Mouse (Mus musculus) brown adipose tissue, adult 24 weeks (tissue): Measurements from ENCODE around the gene Pgp. TPM values are rescaled to one million over a fixed set of nuclear protein-coding genes. Genes with fewer than 3 reads are reported as not detected.
A peak's percentile ranks its signal among the peaks of the same experiment; 100 is the strongest.

ENCODE experiments used
- H3K27ac ChIP-seq: fragments of 200-500 bp; replicated peaks from 2 replicates; pipeline ENCODE4 v1.5.1; 2012; ENCODE audit warnings: low read depth, mild to moderate bottlenecking, low read length
- H3K4me1 ChIP-seq: fragments of 200-500 bp; 2 replicates; pipeline ENCODE4 v1.6.1; 2012; ENCODE audit warnings: low read length, mixed read lengths; ENCODE audit not compliant: control insufficient read depth, insufficient read depth, insufficient read length
- H3K4me3 ChIP-seq: fragments of 200-500 bp; 2 replicates; pipeline ENCODE4 v1.5.1; 2012; ENCODE audit warnings: low read depth, mild to moderate bottlenecking, low read length, moderate library complexity; ENCODE audit not compliant: insufficient read depth
- polyA plus RNA-seq: library from polyadenylated mRNA; stranded (reverse); fragments of >200 nt; gene quantifications from 2 replicates; pipeline ENCODE4 v1.2.4, GENCODE M21; 2012; ENCODE audit not compliant: missing spikeins, insufficient read depth, insufficient read length

The Pgp gene
- polyA plus RNA-seq, 1 experiment = 47.3 TPM

DNA sequence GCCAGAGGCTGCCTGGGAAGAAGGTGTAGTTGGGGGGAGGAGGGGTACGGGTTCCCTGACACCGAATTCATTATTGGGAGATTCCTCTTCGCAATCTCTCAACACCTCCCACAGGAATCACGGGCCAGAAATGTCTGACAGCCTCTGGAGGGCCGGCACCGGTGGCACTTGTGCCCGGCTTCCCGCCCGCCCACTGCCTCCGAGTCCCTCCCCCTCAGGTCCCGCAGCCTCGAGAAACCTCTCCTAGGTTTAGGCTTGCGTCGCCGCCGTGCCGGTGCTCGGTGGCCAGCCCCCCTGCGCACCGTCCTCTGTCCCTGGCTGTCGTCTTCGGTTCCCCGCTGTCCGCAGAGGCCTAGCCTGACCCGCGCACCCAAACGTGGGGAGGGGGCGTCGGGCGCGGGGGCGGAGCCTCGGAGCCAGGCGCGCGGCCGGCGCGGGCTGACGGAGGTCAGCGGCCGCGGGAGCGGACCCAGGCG is 18.0 kb downstream of the Pgp start, which contains the start of gene Caskin1:
Gene Caskin1, plus strand, starts transcription at position 416 of the 476 bp plus-strand sequence.
- no peaks in the 10 kb centered on the region for H3K4me1 ChIP-seq
- no peak within 1 kb of the TSS for H3K27ac ChIP-seq
- peak within 1 kb of the TSS; percentile 66 for H3K4me3 ChIP-seq

DNA sequence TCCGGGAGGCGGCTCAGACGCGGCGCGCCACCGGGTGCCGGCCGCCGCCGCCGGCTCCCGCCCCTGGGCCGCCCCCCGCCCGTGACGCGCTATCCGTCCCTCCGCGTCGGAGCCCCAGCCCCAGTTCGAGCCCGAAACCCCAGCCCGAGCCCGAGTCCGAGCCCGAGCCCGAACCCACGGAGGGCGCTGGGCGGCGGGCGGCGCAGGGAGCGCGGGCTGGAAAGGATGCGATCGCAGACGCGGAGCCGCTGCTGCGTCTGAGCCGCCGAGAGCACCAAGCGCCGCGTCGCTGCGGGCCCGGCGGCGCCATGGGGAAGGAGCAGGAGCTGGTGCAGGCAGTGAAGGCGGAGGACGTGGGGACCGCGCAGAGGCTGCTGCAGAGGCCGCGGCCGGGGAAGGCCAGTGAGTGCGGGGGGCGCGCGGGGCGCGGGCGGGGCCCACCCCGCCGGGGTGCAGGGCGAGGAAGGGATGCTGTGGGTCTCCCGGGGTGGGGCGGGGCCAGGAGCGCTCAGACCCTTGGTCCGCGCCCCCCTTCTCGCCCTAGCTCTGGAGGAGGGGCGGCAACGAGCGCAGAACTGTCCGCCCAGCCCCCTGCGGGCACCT is 18.6 kb downstream of the Pgp start:
- Histone ChIP-seq H3K4me1 (no peaks in the 10 kb centered on the region), H3K27ac (no peak overlapping the region), H3K4me3 (peak overlapping the region; percentile 66)

DNA sequence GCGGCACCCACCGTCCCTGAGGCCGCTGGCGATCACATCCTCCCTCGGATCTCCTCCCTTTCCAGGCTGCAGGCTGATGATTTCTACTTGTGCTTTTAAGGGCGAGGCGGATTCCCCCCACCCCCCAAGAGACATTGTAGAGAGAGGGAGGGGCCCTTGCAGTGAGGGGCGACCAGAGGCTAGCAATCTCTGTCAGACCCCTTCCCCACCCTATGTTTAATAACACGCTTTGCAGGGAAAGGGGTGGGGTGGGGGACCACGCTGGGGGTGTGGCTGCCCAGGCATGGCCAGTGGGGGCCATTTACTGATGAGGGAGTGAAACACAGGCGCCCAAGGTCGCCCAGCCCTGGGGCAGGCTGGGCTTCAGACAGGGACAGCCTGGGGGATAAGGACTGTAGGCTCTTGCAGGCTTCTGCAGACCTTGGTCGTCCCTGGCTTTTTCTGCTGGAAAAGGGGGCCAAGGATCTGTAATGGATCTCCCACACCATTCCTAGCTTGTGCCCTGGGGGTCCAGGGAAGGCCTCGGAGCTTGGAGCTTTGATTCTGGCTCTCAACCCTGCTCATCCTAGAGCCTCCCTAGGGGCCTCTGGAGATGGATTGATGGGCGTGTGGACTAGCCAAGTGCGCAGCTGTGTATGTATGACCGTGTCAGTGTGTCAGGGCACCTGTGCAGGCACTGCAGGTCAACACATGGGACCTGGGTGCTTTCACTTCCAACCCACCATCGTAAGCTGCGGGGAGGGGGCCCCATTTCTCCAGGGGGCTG is 19.3 kb downstream of the Pgp start:
- H3K27ac ChIP-seq = no peak overlapping the region
- H3K4me3 ChIP-seq = peak overlapping the region; percentile 66

DNA sequence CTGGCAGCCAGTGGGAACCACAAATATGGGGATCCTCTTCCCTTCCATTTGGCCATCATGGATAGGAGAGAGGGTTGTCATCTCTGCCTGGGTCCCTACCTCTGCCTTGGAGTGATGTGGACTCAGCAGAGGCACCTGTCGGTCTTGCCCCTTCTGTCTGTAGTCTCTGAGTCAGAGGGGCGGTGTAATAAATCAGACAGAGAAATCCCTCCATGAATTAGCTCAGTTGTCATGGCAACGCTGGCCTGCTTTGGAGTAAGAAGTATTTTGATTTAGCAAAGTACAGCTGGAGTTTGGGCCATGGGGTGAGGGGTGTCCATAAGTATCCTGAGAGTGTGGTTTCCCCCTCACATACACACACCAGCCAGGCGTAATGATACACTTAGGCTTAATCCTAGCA is 20.2 kb downstream of the Pgp start:
- no peak overlapping the region for H3K4me3 ChIP-seq
- no peak overlapping the region for H3K27ac ChIP-seq
- H3K4me1 ChIP-seq = no peaks in the 10 kb centered on the region

More for the DNA sequence above, 19.3 kb downstream of the Pgp start:
- H3K4me1 ChIP-seq = no peaks in the 10 kb centered on the region

DNA sequence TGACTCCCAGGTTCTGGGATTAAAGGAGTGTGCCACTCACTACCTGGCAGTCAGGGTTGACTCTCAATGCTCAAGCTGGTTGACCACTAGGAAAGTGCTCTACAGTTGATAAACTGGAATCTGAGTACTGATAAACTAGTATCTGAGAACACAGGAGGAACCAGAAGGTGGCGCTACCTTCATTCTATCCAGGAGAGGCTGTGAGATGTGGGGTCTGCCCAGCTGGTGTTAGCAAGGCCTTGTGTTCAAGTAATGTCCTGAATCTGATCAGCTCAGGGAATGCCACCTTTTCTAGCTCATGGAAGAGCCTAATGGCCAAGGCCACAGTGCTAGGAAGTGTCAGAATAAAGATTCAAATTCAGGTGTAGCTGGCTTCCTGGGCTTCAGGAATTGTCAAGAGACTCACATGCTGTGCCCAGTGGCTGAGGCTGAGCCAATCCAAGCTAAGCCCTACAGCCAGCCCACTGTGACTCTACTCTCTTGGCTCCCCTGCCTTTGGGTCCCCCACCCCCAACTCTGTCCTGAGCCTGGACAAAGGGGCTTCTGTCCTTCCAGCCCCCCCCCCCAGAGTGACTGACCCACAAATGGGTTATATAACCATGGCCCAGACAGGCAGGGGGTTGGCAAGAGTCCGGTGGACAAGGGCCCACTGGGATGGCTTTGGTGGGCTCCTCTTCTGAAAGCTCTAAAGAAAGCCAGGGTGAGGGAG is 24.6 kb downstream of the Pgp start:
- H3K27ac ChIP-seq = no peak overlapping the region
- no peaks in the 10 kb centered on the region for H3K4me1 ChIP-seq
- H3K4me3 ChIP-seq = no peak overlapping the region

DNA sequence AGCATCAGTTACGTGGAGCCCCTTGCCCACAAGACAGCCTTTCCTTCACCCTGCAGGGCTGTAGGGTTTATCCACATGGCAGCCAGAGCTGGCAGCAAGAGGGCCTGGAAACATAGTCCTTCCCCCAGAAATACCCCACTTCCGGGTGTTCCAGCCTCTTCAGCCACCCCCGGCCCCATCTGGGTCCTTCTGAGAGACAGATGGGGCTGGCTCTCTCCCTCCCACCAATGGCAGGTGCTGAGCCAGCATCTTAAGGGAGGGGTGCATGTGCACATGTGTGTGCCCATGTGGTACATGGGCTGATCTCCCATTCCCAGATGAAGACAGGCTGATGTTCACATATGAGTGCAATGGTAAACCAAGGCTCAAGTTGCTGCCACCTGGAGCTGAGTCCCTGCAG is 25.3 kb downstream of the Pgp start:
- no peak overlapping the region for H3K4me3 ChIP-seq
- H3K27ac ChIP-seq = no peak overlapping the region
- no peaks in the 10 kb centered on the region for H3K4me1 ChIP-seq

DNA sequence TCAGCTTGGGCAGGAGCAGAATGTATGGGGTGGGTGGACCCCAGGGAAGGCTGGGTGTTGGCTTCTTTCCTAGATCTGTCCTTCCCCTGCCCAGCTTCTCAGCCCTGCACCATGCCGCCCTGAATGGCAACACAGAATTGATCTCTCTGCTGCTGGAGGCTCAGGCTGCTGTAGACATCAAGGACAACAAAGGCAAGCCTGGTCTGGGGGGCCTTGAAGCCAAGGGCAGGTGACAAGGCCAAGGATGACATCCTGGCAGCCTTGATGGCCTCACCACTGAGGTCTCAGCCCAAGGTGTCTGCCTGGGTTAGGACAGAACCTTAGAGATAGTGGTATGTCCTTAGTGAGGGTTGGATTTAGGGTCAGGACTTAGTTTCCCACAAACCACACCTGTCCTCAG is 25.8 kb downstream of the Pgp start:
- Histone ChIP-seq H3K4me1 (no peaks in the 10 kb centered on the region), H3K27ac (no peak overlapping the region), H3K4me3 (no peak overlapping the region)

DNA sequence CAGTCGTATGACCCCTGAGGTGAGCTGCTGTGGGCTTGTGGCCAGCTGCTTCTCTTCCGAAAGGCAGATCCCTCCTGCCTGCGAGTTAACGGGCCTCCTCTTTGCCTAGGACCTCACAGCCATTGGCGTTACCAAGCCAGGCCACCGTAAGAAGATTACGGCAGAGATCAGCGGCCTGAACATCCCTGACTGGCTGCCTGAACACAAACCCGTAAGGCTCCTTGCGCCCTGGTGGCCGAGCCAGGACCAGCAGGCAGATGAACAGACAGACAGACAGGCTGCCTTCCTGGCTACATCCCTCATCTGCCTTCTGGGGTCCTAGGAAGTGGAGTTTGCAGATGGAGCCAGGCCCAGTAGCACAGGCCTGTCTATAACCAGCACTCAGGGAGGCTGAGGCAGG is 32.0 kb downstream of the Pgp start:
- H3K4me3 ChIP-seq = no peak overlapping the region
- H3K27ac ChIP-seq = no peak overlapping the region
- H3K4me1 ChIP-seq = no peaks in the 10 kb centered on the region

DNA sequence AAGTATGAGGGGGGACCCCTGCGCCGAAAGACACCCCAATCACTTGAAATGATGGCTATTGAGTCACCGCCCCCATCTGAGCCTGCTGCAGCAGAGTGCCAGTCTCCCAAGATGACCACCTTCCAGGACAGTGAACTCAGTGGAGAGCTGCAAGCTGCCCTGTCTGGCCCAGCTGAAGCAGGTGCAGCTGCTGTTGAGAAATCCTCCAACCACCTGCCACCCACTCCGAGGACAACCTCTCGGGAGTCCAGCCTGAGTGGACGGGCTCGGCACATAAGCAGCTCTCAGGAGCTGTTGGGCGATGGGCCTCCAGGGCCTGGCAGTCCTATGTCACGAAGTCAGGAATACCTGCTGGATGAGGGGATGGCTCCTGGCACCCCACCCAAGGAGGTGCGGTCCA is 33.9 kb downstream of the Pgp start:
- Histone ChIP-seq H3K4me1 (no peaks in the 10 kb centered on the region), H3K27ac (no peak overlapping the region), H3K4me3 (no peak overlapping the region)

DNA sequence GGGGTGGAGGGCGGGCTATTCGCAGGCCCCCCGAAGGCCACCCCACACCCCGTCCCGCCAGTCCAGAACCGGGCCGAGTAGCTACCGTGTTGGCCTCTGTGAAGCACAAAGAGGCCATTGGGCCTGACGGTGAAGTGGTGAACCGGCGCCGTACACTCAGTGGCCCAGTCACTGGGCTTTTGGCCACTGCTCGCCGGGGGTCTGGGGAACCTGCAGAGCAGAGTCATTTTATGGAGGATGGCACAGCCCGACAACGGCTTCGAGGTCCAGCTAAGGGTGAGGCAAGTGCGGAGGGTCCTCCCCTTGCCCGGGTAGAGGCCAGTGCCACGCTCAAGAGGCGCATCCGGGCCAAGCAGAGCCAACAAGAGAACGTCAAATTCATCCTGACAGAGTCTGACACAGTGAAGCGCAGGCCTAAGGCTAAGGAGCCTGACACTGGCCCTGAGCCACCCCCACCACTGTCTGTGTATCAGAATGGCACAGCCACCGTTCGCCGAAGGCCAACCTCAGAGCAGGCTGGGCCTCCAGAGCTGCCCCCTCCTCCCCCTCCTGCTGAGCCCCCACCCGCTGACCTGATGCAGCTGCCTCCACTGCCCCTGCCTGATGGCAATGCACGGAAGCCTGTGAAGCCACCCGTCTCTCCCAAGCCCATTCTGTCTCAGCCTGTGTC is 35.2 kb downstream of the Pgp start:
- no peaks in the 10 kb centered on the region for H3K4me1 ChIP-seq
- H3K27ac ChIP-seq = no peak overlapping the region
- no peak overlapping the region for H3K4me3 ChIP-seq

DNA sequence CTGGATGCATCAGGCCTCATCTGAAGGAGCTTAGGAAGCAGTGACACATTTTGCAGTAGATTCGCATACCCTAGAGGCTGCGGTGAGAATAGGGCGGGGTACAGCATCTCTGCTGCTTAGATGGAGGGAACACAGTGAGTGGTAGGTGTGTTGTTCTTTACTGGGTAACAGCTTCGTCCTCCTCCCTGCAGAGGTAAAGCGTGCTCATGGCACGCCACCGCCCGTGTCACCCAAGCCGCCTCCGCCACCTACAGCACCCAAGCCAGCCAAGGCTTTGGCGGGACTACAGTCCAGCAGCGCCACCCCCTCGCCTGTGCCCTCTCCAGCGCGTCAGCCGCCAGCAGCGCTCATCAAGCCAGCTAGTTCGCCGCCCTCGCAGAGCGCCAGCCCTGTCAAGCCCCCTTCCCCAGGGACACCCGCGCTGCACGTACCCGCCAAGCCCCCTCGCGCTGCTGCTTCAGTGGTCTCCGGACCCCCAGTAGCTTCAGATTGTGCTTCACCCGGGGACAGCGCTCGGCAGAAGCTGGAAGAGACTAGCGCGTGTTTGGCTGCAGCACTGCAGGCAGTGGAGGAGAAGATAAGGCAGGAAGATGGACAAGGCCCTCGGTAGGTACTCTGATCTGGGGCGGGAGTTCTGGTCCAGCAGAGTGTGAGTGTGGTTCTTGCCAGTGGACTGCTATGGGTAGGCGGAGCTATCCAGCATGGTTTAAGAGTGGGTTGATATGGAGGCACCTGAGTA is 36.3 kb downstream of the Pgp start:
- Histone ChIP-seq H3K4me1 (no peaks in the 10 kb centered on the region), H3K27ac (no peak overlapping the region), H3K4me3 (no peak overlapping the region)

DNA sequence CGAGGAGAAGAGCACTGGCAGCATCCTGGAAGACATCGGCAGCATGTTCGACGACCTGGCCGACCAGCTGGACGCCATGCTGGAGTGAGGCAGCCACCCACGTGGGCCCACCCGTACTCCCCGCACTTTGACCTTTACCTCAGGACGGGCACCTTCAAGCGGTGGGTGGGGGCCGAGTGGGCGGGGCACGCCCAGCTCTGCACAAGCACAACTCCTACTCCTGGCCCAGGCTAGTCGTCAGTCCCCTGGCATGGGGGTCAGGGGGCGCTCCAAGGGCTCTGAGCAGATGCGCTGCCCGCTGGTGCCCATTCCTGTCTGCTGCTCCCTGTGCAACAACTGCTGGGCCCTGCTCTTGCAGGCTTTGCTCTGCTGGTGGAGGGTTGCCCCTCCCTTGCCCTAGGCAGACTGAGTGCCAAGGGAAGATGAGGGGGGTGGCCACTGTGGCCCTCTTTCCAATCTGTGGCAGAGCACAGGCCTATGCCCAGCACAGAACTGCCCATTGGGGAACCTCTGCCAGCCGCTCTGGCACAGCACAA is 37.0 kb downstream of the Pgp start:
- Histone ChIP-seq H3K4me3 (no peak overlapping the region), H3K27ac (no peak overlapping the region), H3K4me1 (no peaks in the 10 kb centered on the region)

DNA sequence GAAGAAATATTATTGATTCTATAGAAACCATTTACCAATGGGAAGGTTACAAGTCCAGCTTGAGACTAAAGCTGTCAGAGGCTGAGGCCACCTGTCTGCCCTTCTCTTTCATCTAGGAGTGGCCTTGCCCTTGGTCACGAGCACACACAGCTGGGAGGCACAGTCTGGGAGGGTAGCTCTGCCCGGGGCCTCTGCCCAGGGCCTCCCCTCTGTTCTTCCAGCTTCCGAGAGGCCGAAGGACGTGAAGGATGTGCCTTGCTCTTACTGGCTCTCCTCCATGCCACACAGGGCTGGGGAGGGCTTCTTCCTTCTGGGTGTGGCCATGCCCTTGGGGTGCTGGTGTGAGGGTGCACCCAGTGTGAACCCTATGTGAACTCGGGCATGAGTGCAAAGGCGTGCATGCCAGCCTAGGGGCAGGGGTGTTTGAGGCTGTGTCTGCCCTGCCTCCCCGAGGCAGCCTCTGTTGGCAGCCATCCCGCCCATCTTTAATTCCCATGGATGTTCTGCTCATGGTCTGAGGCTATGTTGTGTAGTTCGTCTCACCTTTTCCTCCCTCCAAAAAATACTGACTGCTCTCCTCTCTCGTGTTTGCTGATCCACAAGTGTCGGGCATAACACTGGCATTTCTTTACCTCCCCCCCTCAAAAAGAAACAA is 37.7 kb downstream of the Pgp start:
- Histone ChIP-seq H3K4me3 (no peak overlapping the region), H3K27ac (no peak overlapping the region), H3K4me1 (no peaks in the 10 kb centered on the region)

DNA sequence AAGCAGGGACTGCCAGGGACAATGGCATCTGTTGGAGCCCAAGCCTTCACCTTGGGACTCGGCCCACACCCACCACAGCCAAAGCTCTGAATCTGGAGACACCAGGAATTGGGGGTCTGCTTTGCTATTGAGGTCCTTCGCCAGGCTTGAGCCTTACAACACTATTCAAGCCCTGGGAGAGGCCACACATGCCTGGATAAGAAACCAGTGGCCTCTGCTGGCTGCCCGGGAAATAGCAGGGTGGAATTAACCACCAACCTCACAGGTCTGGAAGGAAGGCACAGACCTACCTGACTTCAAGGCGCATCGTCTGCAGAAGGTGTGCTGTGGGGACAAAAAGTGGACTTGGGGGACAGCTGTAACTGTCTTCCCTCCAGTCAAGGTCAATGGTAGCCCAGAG is 43.4 kb downstream of the Pgp start:
- peaks cover 3% of the 10 kb centered on the region; the same call in 1 of the 2 replicates for H3K4me1 ChIP-seq
- peak overlapping the region; percentile 53 for H3K4me3 ChIP-seq

More for the DNA sequence above, 43.4 kb downstream of the Pgp start:
- peak overlapping the region; percentile 81; the same call in 1 of the 2 replicates for H3K27ac ChIP-seq
